Mouse (Mus musculus) spleen, postnatal 14 days (tissue): ENCODE measurements at regions not wholly inside any gene's neighbourhood (a gene's known extent, or its start where the extent isn't known, plus 50 kb on each side); places are given as distances from the start of the nearest gene placed in this dataset.

ENCODE experiments used
- DNase-seq, 2 experiments: peaks; one replicate each; pipeline ENCODE4 v3.0.0; 2021 to 2022; ENCODE audit warnings: low spot score in 2 of 2

DNA sequence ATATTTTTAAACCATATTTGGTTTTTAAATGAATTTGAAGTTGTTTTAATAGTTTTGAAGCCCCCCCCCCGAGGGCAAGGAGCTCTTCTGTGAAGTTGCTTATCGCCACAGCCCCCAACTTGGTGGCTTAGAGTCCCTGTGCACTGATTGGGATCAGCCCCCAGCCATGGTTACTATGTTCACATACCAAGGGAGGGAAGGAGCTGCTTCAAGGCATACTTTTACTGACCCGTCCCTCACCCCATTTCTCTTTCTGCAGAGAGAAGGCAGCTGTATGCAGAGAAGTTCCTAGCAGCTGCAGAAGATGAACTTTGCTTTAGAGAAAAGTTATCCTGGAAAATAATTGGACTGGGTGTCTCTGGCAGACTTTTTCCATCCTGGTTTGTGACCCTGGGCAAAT is 179.9 kb upstream of the Il12b start:
- DNase-seq, result no peak

DNA sequence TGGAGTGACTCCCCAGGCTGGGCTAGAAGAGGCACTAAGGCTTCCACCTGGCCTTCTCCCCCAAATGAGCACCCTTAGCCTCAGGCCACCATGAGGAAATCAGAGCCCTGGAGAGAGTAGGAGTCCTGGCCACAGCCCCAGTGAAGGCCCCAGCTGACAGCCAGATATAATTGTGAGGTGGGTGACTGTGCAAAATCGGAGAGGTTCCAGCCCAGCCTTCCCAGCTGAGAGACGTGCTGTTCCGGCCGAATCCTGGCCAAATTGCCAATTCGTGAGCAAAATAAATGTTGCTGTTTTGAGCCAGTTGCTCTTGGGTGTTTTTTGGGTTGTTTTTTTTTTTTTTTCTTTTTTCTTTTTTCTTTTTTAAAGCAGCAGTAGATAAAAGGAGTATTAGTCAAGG is 169.9 kb upstream of the Il12b start:
- no peak for DNase-seq

DNA sequence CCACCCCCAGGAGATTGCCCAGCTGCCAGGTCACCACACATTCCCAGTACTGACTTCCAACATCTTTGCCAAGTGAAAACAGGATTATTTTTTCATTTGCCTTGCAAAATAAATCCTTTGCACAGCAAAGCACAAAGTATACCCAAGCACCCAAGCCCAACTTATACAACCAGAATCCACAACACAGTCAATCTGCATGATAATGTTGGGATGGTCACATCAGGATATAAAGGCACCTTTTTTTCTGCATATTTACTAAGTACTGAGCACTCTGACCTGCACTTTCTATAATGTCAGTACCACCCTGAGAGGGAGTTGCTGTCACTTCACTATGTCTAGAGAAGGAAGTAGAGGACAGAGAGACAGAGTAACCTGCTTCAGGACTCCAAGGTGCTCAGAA is 164.4 kb upstream of the Il12b start:
- no peak for DNase-seq

DNA sequence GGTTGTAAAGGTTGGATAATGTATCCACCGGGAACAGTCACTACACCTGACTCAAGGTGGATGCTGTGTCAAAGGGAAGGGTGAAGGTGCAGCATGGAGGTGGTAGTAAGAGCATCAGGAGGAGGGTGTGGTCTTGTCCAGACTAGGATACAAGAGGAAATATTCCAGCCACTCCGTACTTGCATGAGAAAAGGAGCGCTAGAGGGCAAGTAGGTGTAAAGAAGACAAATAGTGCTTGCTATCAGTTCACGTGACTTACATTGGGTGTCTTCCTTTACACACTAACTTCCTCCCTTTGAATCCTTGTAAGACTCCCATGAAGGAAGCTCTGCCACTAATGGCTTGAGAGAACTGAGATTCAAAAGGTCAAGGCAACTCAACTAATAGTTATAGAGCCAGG is 161.8 kb upstream of the Il12b start:
- no peak for DNase-seq

DNA sequence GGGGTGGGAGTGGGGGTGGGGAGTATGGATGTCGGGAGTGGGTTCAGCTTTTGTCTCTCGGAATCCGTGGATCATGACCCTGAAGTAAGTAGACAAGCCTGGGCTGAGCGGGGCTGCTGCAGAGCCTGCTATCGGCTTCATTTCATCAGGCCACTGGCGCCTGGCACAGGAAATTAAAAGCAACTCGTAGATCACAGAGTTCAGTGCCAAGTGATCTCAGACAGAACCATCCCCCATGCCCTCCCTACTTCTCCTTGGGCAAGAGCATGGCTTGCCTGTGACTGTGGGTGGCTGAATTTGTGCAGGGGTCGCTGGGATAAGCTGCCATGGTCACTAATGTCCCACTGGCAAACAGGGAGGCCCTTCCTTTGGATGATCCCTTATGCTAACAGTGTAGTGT is 161.3 kb upstream of the Il12b start:
- DNase-seq, result no peak

DNA sequence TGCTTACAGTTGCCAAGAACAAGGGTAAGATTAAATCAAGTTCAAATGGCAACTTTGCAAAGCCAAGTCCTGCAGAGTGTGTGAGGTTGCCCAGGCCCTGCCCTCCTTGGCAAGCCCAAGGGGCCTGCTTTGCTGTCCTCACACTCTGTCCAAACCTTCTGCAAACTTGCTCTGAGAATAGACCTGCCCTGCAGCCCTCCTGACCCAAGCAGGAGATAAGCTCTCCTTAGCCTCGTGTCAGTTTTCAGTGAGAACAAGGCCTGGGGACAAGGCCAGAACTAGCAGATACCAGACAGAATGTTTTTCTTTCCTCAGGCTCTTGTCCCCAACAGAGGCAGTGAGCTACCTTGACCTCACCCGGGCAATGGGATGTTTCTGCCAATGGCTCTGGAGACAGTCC is 156.7 kb upstream of the Il12b start:
- DNase-seq, result no peak

DNA sequence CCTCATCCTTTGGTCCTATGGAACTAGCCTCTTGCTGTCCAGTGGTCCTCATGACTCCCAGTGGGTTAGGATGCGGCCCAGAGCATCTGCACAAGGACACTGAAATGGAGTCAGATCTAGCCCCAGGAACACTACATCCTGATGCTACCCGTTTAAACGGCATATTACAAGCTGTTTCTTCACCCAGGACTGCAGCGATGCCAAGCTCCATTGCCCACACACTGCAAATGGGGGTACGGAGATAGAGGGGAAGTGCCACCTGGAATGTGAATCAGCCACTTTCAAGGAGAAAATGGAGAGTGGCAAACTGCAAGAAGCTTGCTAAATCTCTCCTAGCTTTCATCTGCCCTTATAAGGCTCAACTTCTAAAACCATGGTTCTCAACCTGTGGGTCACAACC is 148.0 kb upstream of the Il12b start:
- DNase-seq, result no peak

DNA sequence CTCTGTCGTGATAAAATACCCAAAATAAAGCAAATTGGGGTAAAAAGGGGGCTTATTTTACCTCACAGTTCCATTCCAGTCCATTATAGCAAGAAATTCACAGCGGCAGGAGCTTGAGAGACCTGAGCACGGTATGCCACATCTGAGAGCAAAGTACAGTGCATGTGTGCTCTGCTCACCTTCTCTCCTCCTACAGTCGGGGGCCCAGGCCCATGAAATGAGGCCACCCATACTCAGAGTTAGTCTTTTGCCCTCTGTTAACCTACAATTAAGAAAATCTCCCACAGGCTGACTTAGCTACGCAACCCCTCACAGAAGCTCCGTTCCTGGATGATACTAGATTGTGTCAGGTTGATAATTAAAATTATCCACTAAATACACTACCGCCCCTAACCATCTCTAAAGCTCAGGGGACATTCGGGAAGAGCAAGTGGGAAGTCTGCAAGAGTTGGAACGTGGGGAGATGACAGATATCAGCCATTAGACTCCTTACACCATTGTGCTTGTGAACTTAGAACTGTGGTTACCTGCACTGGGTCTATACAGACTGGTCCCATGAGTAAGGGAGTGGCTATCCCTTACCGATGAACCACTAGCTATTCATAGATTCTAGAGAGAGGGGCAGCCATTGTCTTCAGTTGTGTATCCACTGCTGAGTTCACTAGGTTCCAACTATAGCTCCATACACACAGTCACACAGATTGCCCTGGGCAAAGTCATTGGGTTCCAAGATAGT is 139.3 kb upstream of the Il12b start:
- DNase-seq, result no peak

DNA sequence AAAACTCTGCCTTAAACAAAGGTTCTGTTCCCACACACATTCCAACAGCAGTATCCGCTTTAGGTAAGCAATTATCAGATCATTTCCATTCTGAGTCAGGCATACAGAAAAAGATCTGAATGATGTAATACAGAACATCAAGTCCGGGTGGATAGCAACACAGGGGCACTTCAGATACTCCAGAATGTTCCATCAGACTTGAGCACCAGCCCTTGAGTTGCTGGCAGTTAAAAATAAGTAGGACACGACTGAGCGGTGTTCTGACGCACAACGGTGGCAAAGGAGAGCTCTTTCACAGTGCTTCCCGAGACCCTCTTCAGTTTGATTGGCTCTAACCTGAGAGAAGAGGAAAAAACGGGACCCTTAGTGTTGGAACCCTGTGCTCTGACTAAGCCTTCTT is 138.2 kb upstream of the Il12b start:
- DNase-seq, result no peak

DNA sequence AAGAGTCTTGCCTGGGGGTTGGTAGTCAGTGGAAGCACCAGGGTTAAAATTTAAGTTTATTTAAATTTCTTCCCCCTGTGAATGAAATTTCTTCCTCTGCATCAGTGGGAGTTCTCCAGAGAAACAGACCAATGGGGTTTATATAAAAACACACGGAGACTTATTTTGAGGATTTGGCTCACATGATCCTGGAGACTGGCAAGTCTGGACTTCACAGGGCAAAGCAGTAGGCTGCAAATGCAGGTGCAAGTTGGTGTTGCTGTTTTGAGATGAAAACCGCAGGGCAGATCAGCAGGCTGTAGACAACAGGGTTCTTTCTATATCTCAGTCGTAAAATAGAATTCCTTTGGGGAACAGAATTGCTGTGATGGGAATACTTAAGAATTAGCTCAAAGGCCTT is 137.3 kb upstream of the Il12b start:
- DNase-seq, result no peak

DNA sequence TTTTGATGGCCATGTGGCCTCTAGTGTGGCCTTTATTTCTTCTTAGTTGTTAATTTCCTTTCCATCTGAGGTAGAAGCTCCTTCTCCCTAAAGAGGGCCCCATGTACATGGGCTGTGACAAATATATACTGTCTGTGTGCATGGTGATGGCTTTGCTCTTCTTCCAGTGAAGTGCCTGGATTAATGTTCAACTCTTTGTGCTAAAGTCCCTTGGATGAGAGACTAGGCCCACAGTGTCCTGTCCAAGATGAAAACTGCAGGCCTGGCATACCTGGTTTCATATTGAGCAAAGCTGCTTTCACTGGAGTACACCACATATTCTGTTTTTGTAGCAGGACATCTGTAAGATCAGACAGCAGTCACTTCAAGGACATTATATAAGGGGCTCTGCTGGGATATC is 127.6 kb upstream of the Il12b start:
- no peak for DNase-seq

DNA sequence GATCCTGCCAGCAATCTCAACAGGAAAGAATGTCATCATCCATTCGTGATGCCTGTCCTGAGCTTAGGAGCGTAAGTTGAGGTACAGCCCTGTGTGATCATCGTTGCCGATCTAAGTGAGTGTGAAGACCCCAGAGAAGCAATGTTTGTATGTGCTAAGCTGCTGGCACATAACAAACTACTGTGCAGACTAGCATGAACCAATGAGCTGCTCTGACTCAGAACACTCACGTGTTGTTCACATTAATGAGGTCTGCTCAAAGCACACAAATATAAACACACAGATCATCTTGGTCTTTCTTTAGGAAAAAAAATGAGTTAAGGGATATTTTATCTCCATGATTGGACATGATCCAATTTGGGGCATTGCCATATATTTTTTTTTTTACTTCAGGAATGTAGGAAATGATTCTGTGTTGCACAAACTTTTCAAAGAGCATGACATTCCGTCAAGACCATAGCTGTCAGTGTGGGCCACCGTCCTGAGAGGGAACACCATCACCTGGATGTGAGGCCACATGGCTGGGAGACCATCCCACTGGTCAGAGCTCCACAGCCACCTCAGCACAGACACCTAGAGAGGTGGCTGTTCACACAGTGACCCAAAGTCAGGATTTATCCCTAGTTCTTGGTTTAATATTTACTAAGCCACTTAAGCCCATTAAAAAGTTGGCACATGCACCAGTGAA is 121.2 kb upstream of the Il12b start:
- DNase-seq, result no peak

DNA sequence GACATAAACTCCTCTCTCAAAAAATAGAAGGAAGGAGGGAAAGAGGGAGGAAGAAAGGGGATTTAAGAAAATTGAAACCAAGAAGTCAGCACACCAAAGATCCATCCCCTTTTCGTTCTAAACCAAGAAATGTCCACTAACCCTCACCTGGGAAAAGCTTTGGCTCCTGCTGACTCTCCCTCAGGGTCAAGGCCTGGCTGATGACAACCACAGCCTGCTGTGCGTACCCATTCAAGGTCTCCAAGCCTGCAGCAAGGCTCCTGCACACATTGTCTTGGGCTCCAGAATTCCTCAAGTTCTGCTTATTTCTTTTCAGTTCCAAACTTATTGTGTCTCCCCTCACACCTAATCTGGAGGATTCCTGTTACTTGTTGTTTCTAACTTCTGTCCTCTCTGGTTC is 113.9 kb upstream of the Il12b start:
- no peak for DNase-seq

DNA sequence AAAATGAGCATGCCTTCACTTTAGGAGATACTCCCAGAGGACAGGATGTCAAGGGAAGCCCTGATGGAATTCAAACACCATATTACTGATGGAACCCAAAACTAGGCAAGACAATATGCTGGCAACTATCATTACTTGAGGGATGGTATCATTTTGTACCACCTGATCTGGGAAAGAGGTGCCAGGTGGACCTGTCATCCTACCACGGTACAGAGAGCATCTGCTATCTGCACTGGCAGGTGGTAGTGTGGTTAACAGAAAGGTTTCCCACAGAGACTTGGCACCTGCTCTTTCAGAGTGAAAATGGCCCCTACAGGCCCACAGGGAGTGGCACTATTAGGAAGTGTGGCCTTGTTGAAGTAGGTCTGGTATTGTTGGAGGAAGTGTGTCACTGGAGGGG is 111.0 kb upstream of the Il12b start:
- DNase-seq, result no peak

DNA sequence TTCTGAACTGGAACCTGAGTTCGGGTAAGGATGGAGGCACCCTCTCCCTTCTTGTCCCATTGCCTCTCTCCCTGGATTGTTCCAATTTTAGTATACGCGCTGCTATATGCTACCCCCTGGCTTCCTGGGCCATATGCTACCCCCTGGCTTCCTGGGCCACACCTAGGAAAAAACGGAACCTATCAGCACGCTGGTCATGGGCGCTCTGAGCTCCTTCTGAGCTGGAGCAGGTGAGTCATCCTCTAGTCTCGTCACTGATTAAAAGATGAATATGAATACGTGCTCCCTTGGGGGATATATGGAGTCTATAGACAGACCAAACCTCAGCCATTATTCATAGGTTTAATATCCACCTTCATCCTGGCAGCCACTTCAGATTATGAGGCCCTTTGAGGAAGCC is 96.1 kb upstream of the Il12b start:
- no peak for DNase-seq

DNA sequence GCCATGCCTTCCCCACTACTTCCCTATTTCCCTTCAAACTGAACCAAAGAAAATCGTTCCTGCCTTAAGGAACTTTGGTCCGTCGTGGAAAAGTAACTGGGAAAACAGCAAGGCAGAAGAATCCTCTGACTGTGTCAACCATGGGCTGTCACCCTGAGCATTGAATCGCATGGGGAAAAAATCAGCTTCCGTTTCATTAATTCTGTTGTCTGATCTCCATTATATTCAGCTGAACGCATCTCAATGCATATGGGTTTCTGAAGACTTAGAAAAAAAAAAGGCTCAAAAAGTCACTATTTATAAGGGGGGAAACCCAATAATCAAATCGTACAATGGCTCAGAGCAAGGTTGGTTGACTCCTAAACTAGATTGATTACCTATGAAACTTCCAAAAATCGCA is 83.8 kb upstream of the Il12b start:
- no peak for DNase-seq

DNA sequence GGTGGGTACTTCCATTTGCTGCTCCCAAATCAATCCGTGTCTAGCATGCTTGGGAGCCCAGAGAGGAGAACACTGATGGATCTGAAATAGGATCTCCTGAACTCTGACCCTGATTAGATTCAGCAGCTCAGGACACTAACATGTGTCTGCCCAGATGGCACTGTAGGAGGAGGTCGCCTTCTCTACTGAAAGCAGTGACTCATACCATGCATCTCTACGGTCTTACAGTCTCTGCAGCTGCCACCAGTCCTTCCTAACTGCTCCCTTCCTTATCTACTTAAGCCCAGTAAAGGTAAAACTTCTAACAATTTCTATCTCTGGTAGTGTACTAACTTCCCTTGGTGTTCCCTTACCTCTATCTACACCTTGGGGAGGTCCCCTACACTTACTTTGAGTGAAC is 80.7 kb upstream of the Il12b start:
- DNase-seq, result no peak

DNA sequence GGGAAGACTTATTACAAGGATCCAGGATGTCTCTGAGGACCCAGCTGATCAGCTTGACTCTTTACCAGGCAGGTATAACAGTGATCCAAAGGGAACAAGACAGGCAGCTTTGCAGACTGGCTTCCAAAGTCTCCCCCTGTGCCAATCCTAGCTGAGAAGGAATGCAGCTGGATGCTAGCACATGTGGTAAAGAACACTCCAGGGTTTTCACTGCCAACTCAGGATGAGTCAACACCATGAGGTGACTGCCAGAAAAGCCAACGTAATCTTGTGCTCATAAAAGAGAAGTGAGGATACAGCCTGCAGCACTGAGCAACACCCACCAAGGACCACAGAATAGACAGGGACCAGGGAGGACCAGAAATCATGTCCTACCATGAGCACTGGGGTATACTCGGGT is 76.5 kb upstream of the Il12b start:
- no peak for DNase-seq

DNA sequence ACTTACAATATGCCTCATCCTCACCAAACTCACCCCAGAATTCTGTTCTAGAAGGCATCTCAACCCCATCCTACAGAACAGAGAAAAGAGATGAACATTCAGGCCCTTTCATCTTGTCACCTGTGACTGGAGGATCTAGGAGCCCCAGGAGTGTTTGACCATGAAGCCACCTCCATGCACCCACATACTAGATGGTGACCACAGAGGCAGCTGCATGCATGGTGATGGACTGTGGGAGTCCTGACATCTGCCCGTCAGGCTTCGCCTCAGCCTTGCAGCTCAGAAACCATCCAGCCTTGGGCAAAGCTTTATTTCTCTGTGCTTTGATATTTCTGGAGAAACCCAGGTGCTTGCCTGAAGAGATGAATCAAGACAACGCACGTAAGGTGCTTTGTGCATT is 74.8 kb upstream of the Il12b start:
- no peak for DNase-seq

DNA sequence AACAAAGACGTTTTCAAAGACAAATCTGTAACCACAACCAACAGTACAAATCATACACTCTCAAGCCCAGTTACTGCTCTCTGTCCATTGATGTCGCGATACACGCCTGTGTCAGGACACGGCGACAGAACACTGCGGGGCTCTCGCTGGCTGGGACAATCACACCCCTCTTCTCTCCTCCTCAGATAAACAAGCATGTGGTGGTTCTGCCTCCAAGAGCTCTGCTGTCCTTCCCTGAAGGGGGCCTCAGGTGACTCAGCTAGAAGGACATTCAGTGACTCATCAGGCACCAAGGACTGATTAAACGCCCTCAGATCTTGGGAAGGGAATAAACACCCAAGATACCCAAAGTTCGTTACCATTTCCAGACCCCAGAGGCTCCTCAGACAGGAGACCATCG is 74.3 kb upstream of the Il12b start:
- no peak for DNase-seq

DNA sequence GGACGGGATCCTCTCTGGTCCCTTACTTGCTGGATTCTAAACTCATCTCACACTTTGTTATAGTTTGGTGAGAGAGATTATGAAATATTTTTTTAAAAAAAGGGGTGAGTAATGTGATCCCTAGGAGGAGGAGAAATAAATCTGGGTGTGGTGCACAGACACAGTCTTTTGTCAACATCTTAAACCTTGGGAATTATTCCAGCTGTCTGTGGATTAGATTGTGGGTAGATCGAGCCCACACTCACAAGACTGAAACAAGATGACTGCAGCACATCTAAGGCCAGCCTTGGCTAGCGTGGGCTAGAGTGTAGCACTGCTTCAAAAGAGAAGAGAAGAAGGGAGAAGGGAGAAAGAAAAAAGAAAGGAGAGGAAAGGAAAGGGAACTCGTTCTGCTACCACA is 70.4 kb upstream of the Il12b start:
- DNase-seq, result no peak

DNA sequence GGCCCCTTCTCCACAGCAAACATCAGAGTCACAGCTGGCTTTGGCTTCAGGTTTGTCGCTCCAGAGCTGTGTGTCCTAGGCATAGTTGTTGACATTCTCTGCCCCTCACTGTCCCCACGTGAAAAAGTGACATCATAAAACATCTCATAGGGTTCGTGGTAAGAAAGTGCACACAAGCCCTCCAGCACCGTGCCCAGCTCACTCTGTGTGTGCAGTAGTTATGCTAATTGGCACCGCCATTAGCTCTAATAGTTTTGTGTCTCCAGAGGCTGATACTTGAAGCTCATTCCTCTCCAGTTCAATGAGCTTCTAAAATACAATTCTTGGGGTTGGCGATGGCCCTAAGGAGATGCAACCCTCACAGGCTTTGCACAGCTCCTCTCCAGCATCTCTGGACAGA is 69.4 kb upstream of the Il12b start:
- no peak for DNase-seq

DNA sequence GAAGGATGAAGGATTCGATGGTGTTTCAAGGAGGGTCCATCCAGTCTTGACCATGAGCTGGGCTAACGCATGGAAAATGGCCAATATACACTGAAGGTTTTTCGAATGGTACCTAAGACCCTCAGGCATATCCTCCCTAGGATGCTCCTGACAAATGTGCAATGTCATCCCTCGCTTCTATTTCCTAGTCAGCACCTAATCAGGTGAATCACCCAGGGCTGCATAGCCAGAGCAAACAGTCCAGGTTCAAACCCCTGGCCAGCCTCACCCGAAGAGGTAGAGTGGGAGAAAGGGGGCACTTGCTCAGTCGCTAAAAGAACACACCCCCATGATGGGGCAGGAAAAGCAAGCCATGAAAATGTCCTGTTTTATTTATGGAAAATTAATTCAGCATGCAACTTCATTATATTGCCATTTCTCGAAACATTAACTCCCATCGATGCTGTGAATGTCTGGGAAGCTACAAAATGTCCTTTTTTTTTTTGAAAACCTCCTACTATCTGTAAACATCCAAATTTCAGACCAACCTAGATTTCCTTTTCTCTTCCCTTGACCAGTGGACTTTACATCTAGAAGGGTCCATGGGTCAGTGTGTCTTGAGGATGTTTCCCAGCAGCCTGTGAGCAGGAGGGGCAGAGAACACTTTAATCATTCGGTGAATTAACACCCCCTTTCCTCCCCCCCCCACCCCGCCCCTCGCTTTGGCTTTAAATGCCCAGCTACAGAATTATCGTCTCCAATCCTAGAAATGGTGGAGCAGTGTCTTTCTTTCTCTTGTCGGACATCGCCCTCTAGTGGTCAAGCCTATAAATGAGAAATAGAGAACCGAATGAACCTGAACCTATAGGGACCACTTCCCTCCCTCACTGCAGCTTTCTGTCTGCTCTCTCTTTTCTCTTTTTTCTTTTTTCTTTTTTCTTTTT is 68.8 kb upstream of the Il12b start:
- DNase-seq, result peak in 1 of 2 experiments; percentile 47
